Mouse (Mus musculus) adrenal gland, adult (tissue): Measurements from ENCODE around the gene Unc5b.

ENCODE experiments used
- DNase-seq, 2 experiments: peaks; one replicate each; pipeline ENCODE4 v3.0.0; 2022 to 2023; ENCODE audit warnings: low spot score in 1 of 2; ENCODE audit not compliant: inconsistent age in 2 of 2

Gene Unc5b

GRCm38 (mm10) chr10:60821736-60822358, 9.5 kb downstream of the Unc5b start:
- peak in 1 of 2 experiments; percentile 27 for DNase-seq

- DNase-seq = no peak
Measured at GRCm38 (mm10) chr10:60821311-60821710, 10.1 kb downstream of the Unc5b start.

GRCm38 (mm10) chr10:60820552-60820951, 10.8 kb downstream of the Unc5b start:
- peak in 1 of 2 experiments; percentile 30 for DNase-seq

GRCm38 (mm10) chr10:60819654-60820192, 11.7 kb downstream of the Unc5b start:
- DNase-seq = no peak

GRCm38 (mm10) chr10:60819179-60819578, 12.2 kb downstream of the Unc5b start:
- DNase-seq = peak in 1 of 2 experiments; percentile 26

- DNase-seq = no peak
Measured at GRCm38 (mm10) chr10:60818708-60819107, 12.7 kb downstream of the Unc5b start.

GRCm38 (mm10) chr10:60817868-60818267, 13.5 kb downstream of the Unc5b start:
- DNase-seq = no peak

- peak; percentile 60 to 75 for DNase-seq
Measured at GRCm38 (mm10) chr10:60816872-60817648, 14.3 kb downstream of the Unc5b start.

- DNase-seq = no peak
Measured at GRCm38 (mm10) chr10:60815855-60816254, 15.5 kb downstream of the Unc5b start.

GRCm38 (mm10) chr10:60815059-60815458, 16.3 kb downstream of the Unc5b start:
- DNase-seq = no peak

- no peak for DNase-seq
Measured at GRCm38 (mm10) chr10:60814444-60815057, 16.8 kb downstream of the Unc5b start.

GRCm38 (mm10) chr10:60813606-60814005, 17.8 kb downstream of the Unc5b start:
- DNase-seq = no peak

GRCm38 (mm10) chr10:60811792-60812525, 19.4 kb downstream of the Unc5b start:
- no peak for DNase-seq

- no peak for DNase-seq
Measured at GRCm38 (mm10) chr10:60808447-60808846, 22.9 kb downstream of the Unc5b start.

- DNase-seq = peak; percentile 34 to 57
Measured at GRCm38 (mm10) chr10:60807531-60808185, 23.7 kb downstream of the Unc5b start.

- DNase-seq = no peak
Measured at GRCm38 (mm10) chr10:60806207-60806538, 25.2 kb downstream of the Unc5b start.

- DNase-seq = no peak
Measured at GRCm38 (mm10) chr10:60805436-60806206, 25.8 kb downstream of the Unc5b start.

GRCm38 (mm10) chr10:60804865-60805264, 26.5 kb downstream of the Unc5b start:
- DNase-seq = no peak

GRCm38 (mm10) chr10:60803971-60804370, 27.4 kb downstream of the Unc5b start:
- no peak for DNase-seq

GRCm38 (mm10) chr10:60801898-60802412, 29.4 kb downstream of the Unc5b start:
- no peak for DNase-seq
